Mouse (Mus musculus): ENCODE data around the gene Arhgdia. TPM values are rescaled to one million over a fixed set of nuclear protein-coding genes. Genes with fewer than 3 reads are reported as not detected.

Gene Arhgdia
- total RNA-seq, 2 experiments from 2014 or later = 154 to 334 TPM

DNA sequence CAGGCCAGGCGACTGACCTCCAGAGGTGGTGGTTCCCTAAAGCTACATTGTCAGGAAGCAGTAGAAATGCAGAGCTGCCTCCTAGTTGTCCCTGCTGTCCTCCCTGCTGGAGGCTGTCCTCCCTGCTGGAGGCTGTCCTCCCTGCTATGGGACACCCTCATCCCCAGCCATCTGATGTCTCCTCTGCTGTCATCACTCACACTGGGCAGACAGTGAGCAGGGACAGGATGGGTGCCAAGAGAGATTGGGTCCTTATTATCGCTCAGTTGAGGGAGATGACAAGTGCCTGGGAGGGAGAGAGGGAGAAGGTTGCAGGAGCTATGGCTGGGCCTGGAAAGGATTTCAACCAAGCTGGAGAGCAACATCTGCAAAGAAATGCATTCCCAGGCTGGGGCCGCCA is 46.3 kb downstream of the Arhgdia start:
- ATAC-seq (replicated peaks; ENCODE audit: low FRiP score, low TSS enrichment, poor library complexity, severe bottlenecking) = no peak

DNA sequence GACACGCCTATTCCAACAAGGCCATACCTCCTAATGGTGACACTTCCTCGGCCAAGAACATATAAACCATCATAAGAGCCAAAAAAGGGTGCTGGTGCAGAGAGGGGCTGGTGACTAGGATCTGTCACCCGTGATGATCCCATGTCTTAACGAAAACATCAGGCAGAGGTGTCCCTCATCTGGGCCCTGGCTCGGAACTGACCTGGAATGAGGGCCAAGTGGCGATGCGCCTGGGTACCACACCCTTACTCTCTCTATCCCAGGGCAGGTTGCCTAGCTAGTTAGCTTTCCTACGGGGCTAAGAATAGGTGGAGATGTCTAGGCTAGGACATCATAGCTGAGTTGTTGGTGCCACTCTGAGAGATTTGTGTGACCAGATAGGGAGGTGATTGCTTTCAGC is 47.3 kb downstream of the Arhgdia start:
- ATAC-seq (replicated peaks; ENCODE audit: low FRiP score, low TSS enrichment, poor library complexity, severe bottlenecking) = no peak

DNA sequence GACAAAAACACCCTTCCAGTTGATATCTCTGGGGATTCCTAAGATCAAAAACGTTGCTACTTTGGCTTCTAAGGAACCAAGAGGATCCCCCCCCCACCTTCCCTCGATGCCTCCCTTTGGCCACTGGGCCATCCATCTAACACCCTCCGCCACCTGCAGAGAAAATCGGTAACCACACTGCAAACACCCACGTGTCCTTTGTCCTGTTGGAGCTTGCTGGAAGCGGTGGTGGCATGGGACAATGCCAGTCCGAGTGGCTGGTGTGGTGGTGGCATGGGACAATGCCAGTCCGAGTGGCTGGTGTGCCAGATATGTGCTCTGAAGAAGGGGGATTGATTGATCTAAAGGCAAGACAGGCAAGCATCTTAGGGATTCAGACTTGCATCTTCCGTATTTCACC is 49.8 kb downstream of the Arhgdia start:
- no peak for ATAC-seq (replicated peaks; ENCODE audit: low FRiP score, low TSS enrichment, poor library complexity, severe bottlenecking)

DNA sequence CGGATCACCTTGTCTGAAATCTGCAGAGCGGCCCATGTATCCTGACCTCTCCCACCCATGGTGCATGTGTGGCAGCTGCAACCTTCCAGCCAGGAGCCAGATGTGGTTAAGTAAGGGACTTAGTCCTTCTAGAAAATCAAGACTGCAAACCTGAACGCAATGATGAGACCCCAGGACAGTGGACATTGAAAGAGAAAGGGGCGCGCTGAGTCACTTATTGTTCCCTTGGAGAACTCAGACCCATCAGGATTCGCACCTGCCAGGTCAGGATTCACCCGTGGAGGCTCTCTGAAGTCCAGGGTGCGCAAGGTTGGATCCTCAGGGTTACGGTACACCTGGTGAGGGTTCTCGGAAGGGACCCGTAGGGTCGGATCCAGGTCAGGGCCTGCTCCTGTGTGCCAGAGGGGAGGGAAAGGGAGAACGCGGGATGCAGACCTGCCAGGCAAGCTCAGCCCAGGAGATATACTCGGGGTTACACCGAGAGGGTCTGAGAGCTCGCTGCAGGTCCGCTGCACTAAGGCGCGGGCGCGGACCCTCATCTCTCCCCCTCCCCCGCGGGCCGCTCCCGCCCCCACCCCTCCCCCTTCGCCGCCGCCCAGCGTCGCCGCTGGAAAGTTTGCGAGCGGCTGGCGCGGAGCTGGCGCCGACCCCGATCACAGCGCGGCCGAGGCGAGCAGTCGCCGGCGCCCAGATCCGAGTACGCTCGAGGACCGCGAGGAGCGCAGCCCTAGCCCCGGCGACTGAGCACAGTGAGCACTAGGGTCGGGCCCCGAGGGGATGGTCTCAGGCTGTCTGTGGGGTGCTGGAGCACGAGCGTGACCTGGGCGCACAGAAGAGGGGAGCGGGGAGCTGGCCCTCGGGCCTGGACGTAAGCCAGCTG is 51.1 kb downstream of the Arhgdia start, which contains the start of gene Gcgr:
Gene Gcgr (plus strand): TSS at position 615 of the 880 bp plus-strand sequence.
- ATAC-seq (replicated peaks; ENCODE audit: low FRiP score, low TSS enrichment, poor library complexity, severe bottlenecking) = no peak

DNA sequence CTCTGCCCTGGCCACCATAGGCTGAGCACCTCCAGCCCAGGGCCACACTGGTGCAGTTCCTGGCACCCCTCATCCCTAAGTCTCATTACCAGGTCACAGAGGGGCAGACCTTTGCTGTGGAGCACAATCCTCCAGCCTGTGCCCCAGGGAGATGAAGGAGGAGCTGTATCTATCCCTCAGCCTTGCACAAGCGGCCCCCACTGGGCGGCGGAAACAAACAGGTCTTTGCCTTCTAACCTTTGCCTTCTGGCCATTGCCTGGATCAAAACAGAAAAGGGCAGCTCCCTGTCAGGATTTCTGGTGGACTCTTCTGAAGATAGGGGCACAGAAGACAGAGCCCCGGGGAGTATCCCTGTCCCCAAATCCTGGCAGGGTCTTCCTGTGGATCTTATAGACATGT is 52.5 kb downstream of the Arhgdia start:
- no peak for ATAC-seq (replicated peaks; ENCODE audit: low FRiP score, low TSS enrichment, poor library complexity, severe bottlenecking)

Other genes with a start within 250 kb of the Arhgdia start
Only the 30 nearest of the 35 such genes appear.
- gene Nploc4, start 143.9 kb downstream of the Arhgdia start, total RNA-seq (2014; fragmentation: Nextera tagmentation) = 59.3 and 65.2 TPM in 2 replicates
- 32.5 and 41.1 TPM in 2 replicates for gene Nploc4, start 143.9 kb downstream of the Arhgdia start, total RNA-seq (2017)
- gene Tspan10, start 139.0 kb downstream of the Arhgdia start, total RNA-seq (2014; fragmentation: Nextera tagmentation) = not detected in 2 replicates
- not detected in 2 replicates for gene Tspan10, start 139.0 kb downstream of the Arhgdia start, total RNA-seq (2017)
- 0.37 TPM in 1 of 2 replicates, not detected in the other for gene Pde6g, start 128.1 kb downstream of the Arhgdia start, total RNA-seq (2014; fragmentation: Nextera tagmentation)
- gene Pde6g, start 128.1 kb downstream of the Arhgdia start, total RNA-seq (2017) = 0.38 TPM in 1 of 2 replicates, not detected in the other
- 8.0 and 20.5 TPM in 2 replicates for gene Oxld1, start 123.6 kb downstream of the Arhgdia start, total RNA-seq (2014; fragmentation: Nextera tagmentation)
- 14.0 and 27.9 TPM in 2 replicates for gene Oxld1, start 123.6 kb downstream of the Arhgdia start, total RNA-seq (2017)
- 36.1 and 67.6 TPM in 2 replicates for gene Ccdc137, start 123.5 kb downstream of the Arhgdia start, total RNA-seq (2014; fragmentation: Nextera tagmentation)
- gene Ccdc137, start 123.5 kb downstream of the Arhgdia start, total RNA-seq (2017) = 70.0 and 99.8 TPM in 2 replicates
- gene Arl16, start 114.0 kb downstream of the Arhgdia start, total RNA-seq (2014; fragmentation: Nextera tagmentation) = 11.2 and 14.7 TPM in 2 replicates
- gene Arl16, start 114.0 kb downstream of the Arhgdia start, total RNA-seq (2017) = 8.8 and 21.9 TPM in 2 replicates
- gene Mrpl12, start 97.0 kb downstream of the Arhgdia start, total RNA-seq (2014; fragmentation: Nextera tagmentation) = 165 and 221 TPM in 2 replicates
- 151 and 192 TPM in 2 replicates for gene Mrpl12, start 97.0 kb downstream of the Arhgdia start, total RNA-seq (2017)
- gene Slc25a10, start 89.8 kb downstream of the Arhgdia start, total RNA-seq (2014; fragmentation: Nextera tagmentation) = 16.9 and 27.2 TPM in 2 replicates
- 17.6 and 18.8 TPM in 2 replicates for gene Slc25a10, start 89.8 kb downstream of the Arhgdia start, total RNA-seq (2017)
- not detected in 2 replicates for gene Gcgr, start 50.9 kb downstream of the Arhgdia start, total RNA-seq (2014; fragmentation: Nextera tagmentation)
- gene Gcgr, start 50.9 kb downstream of the Arhgdia start, total RNA-seq (2017) = not detected in 2 replicates
- gene Mcrip1, start 31.9 kb downstream of the Arhgdia start, total RNA-seq (2014; fragmentation: Nextera tagmentation) = 60.4 and 62.7 TPM in 2 replicates
- gene Mcrip1, start 31.9 kb downstream of the Arhgdia start, total RNA-seq (2017) = 18.5 and 18.8 TPM in 2 replicates
- gene Ppp1r27, start 30.5 kb downstream of the Arhgdia start, total RNA-seq (2014; fragmentation: Nextera tagmentation) = not detected in 2 replicates
- gene Ppp1r27, start 30.5 kb downstream of the Arhgdia start, total RNA-seq (2017) = not detected in 2 replicates
- gene P4hb, start 8.4 kb downstream of the Arhgdia start, total RNA-seq (2014; fragmentation: Nextera tagmentation) = 236 and 270 TPM in 2 replicates
- gene P4hb, start 8.4 kb downstream of the Arhgdia start, total RNA-seq (2017) = 334 and 373 TPM in 2 replicates
- 157 and 232 TPM in 2 replicates for gene Alyref, start 16.7 kb upstream of the Arhgdia start, total RNA-seq (2014; fragmentation: Nextera tagmentation)
- 208 and 278 TPM in 2 replicates for gene Alyref, start 16.7 kb upstream of the Arhgdia start, total RNA-seq (2017)
- gene Anapc11, start 16.8 kb upstream of the Arhgdia start, total RNA-seq (2014; fragmentation: Nextera tagmentation) = 84.0 and 110 TPM in 2 replicates
- gene Anapc11, start 16.8 kb upstream of the Arhgdia start, total RNA-seq (2017) = 21.9 and 27.6 TPM in 2 replicates
- gene Npb, start 26.9 kb upstream of the Arhgdia start, total RNA-seq (2014; fragmentation: Nextera tagmentation) = 3.3 TPM in 1 of 2 replicates, not detected in the other
- gene Npb, start 26.9 kb upstream of the Arhgdia start, total RNA-seq (2017) = not detected in 2 replicates
- 74.6 and 87.3 TPM in 2 replicates for gene Pcyt2, start 36.3 kb upstream of the Arhgdia start, total RNA-seq (2014; fragmentation: Nextera tagmentation)
- 28.5 and 29.6 TPM in 2 replicates for gene Pcyt2, start 36.3 kb upstream of the Arhgdia start, total RNA-seq (2017)
- gene Sirt7, start 43.6 kb upstream of the Arhgdia start, total RNA-seq (2014; fragmentation: Nextera tagmentation) = 62.8 and 79.3 TPM in 2 replicates
- gene Sirt7, start 43.6 kb upstream of the Arhgdia start, total RNA-seq (2017) = 39.8 and 48.3 TPM in 2 replicates
- gene Mafg, start 52.0 kb upstream of the Arhgdia start, total RNA-seq (2014; fragmentation: Nextera tagmentation) = 26.0 and 31.6 TPM in 2 replicates
- gene Mafg, start 52.0 kb upstream of the Arhgdia start, total RNA-seq (2017) = 11.7 and 12.2 TPM in 2 replicates
- gene Pycr1, start 62.1 kb upstream of the Arhgdia start, total RNA-seq (2014; fragmentation: Nextera tagmentation) = 0.13 and 1.1 TPM in 2 replicates
- gene Pycr1, start 62.1 kb upstream of the Arhgdia start, total RNA-seq (2017) = 1.5 TPM in 1 of 2 replicates, not detected in the other
- 6.3 TPM in 1 of 2 replicates, not detected in the other for gene Myadml2, start 66.5 kb upstream of the Arhgdia start, total RNA-seq (2014; fragmentation: Nextera tagmentation)
- gene Myadml2, start 66.5 kb upstream of the Arhgdia start, total RNA-seq (2017) = not detected in 2 replicates
- not detected in 2 replicates for gene Notum, start 79.6 kb upstream of the Arhgdia start, total RNA-seq (2014; fragmentation: Nextera tagmentation)
- not detected in 2 replicates for gene Notum, start 79.6 kb upstream of the Arhgdia start, total RNA-seq (2017)
- 79.5 and 108 TPM in 2 replicates for gene Aspscr1, start 91.3 kb upstream of the Arhgdia start, total RNA-seq (2014; fragmentation: Nextera tagmentation)
- 15.5 and 52.7 TPM in 2 replicates for gene Aspscr1, start 91.3 kb upstream of the Arhgdia start, total RNA-seq (2017)
- 132 and 157 TPM in 2 replicates for gene Cenpx, start 132.1 kb upstream of the Arhgdia start, total RNA-seq (2014; fragmentation: Nextera tagmentation)
- gene Cenpx, start 132.1 kb upstream of the Arhgdia start, total RNA-seq (2017) = 95.0 and 99.4 TPM in 2 replicates
- gene Lrrc45, start 132.3 kb upstream of the Arhgdia start, total RNA-seq (2014; fragmentation: Nextera tagmentation) = 25.3 and 34.4 TPM in 2 replicates
- gene Lrrc45, start 132.3 kb upstream of the Arhgdia start, total RNA-seq (2017) = 37.0 and 38.1 TPM in 2 replicates
- gene Rac3, start 139.8 kb upstream of the Arhgdia start, total RNA-seq (2014; fragmentation: Nextera tagmentation) = 1.6 and 2.9 TPM in 2 replicates
- gene Rac3, start 139.8 kb upstream of the Arhgdia start, total RNA-seq (2017) = not detected in 2 replicates
- 12.7 and 14.9 TPM in 2 replicates for gene Dcxr, start 145.7 kb upstream of the Arhgdia start, total RNA-seq (2014; fragmentation: Nextera tagmentation)
- gene Dcxr, start 145.7 kb upstream of the Arhgdia start, total RNA-seq (2017) = 6.2 and 10.2 TPM in 2 replicates
- gene Cbr2, start 150.5 kb upstream of the Arhgdia start, total RNA-seq (2014; fragmentation: Nextera tagmentation) = not detected in 2 replicates
- not detected in 2 replicates for gene Cbr2, start 150.5 kb upstream of the Arhgdia start, total RNA-seq (2017)
- gene Hmga1b, start 181.2 kb upstream of the Arhgdia start, total RNA-seq (2014; fragmentation: Nextera tagmentation) = 2.5 and 12.0 TPM in 2 replicates
- gene Hmga1b, start 181.2 kb upstream of the Arhgdia start, total RNA-seq (2017) = 8.7 and 10.9 TPM in 2 replicates
- 43.1 and 47.2 TPM in 2 replicates for gene Rfng, start 202.6 kb upstream of the Arhgdia start, total RNA-seq (2014; fragmentation: Nextera tagmentation)
- 4.8 and 9.5 TPM in 2 replicates for gene Rfng, start 202.6 kb upstream of the Arhgdia start, total RNA-seq (2017)
- gene Gps1, start 202.6 kb upstream of the Arhgdia start, total RNA-seq (2014; fragmentation: Nextera tagmentation) = 107 TPM in 2 replicates
- 103 and 119 TPM in 2 replicates for gene Gps1, start 202.6 kb upstream of the Arhgdia start, total RNA-seq (2017)